Mouse (Mus musculus) testis, postnatal 10 days (tissue): ENCODE results near the gene Pcnx2.

Source experiments
- DNase-seq: peaks from one replicate; pipeline ENCODE4 v3.0.0; 2021; ENCODE audit warnings: low spot score

Gene Pcnx2

GRCm38 (mm10) chr8:125819797-125820196, 78.3 kb downstream of the Pcnx2 start:
- DNase-seq: no peak

GRCm38 (mm10) chr8:125818796-125819195, 79.3 kb downstream of the Pcnx2 start:
- no peak for DNase-seq

- DNase-seq: no peak
These were observed 81.4 kb downstream of the Pcnx2 start for GRCm38 (mm10) chr8:125816742-125817141.

- no peak for DNase-seq
These were observed 89.3 kb downstream of the Pcnx2 start for GRCm38 (mm10) chr8:125808826-125809225.

- DNase-seq: no peak
These were observed 90.2 kb downstream of the Pcnx2 start for GRCm38 (mm10) chr8:125807905-125808310.

GRCm38 (mm10) chr8:125806459-125806858, 91.7 kb downstream of the Pcnx2 start:
- DNase-seq: no peak

GRCm38 (mm10) chr8:125796970-125797369, 101.1 kb downstream of the Pcnx2 start:
- DNase-seq: no peak

GRCm38 (mm10) chr8:125795341-125795740, 102.8 kb downstream of the Pcnx2 start:
- no peak for DNase-seq

- no peak for DNase-seq
These were observed 105.2 kb downstream of the Pcnx2 start for GRCm38 (mm10) chr8:125792816-125793455.

GRCm38 (mm10) chr8:125786886-125787285, 111.2 kb downstream of the Pcnx2 start:
- no peak for DNase-seq

GRCm38 (mm10) chr8:125782161-125782560, 116.0 kb downstream of the Pcnx2 start:
- DNase-seq: no peak

GRCm38 (mm10) chr8:125779656-125780055, 118.5 kb downstream of the Pcnx2 start:
- no peak for DNase-seq

GRCm38 (mm10) chr8:125778919-125779318, 119.2 kb downstream of the Pcnx2 start:
- no peak for DNase-seq

GRCm38 (mm10) chr8:125777478-125778164, 120.5 kb downstream of the Pcnx2 start:
- DNase-seq: no peak

GRCm38 (mm10) chr8:125776800-125777199, 121.3 kb downstream of the Pcnx2 start:
- no peak for DNase-seq

- DNase-seq: no peak
These were observed 121.8 kb downstream of the Pcnx2 start for GRCm38 (mm10) chr8:125776314-125776713.

- no peak for DNase-seq
These were observed 123.1 kb downstream of the Pcnx2 start for GRCm38 (mm10) chr8:125775031-125775430.

- DNase-seq: no peak
These were observed 124.8 kb downstream of the Pcnx2 start for GRCm38 (mm10) chr8:125773281-125773803.

- no peak for DNase-seq
These were observed 125.8 kb downstream of the Pcnx2 start for GRCm38 (mm10) chr8:125772300-125772699.

GRCm38 (mm10) chr8:125768079-125768478, 130.0 kb downstream of the Pcnx2 start:
- no peak for DNase-seq

- DNase-seq: no peak
These were observed 134.9 kb downstream of the Pcnx2 start for GRCm38 (mm10) chr8:125763066-125763786.

GRCm38 (mm10) chr8:125759022-125759421, 139.1 kb downstream of the Pcnx2 start:
- peak; percentile 72 for DNase-seq

- DNase-seq: no peak
These were observed 141.0 kb downstream of the Pcnx2 start for GRCm38 (mm10) chr8:125757106-125757496.
